Mouse (Mus musculus): Measurements from ENCODE around the gene Upk1a. TPM values are rescaled to one million over a fixed set of nuclear protein-coding genes. Genes with fewer than 3 reads are reported as not detected.

Upk1a gene
- polyA plus RNA-seq, 1 experiment from 2014 or later, result 0.70 TPM

DNA sequence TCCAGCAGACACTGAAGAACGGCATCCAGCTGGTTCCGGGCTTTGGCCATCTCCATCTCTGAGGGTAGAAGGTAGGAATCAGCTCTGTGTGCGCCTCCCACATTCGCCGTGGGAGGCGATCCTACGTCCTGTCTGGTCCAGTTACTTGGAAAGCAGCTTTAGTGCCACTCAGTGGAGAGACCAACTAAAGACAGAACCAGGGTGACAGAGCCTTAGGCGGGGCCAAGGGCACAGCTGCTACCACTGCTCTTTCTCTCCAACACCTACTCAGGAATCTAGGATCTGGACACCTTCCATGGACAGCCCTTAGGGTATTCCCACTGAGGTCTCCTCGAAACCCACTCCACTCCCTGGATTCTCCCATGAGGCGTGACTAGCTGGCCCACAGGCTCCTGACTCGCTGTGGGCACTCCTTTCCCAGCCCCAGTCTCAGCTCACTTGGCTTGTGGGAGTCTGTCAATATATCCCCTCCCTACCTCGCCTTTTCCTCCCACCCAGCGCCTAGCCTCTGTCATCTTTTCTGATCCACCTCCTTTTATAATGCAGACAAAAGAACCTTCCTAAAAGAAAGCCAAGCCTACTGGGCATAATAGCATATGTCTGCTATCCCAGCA lies 54.6 kb downstream of the Upk1a start:
- Histone ChIP-seq H3K27me3 (replicated peaks; ENCODE audit: control insufficient read depth, insufficient read depth, low read length) (no peaks in the 10 kb centered on the region), H3K9ac (ENCODE audit: low read depth, low read length) (no peak overlapping the region), H3K4me3 (ENCODE audit: low read length) (no peak overlapping the region; the same call in 1 of the 2 replicates), H3K4me2 (ENCODE audit: low read length) (peak overlapping the region; percentile 99), H3K4me1 (ENCODE audit: control insufficient read depth, insufficient read depth, low read depth, low read length) (peaks cover 26% of the 10 kb centered on the region), H3K9me3 (ENCODE audit: control insufficient read depth, low read length) (no peaks in the 10 kb centered on the region), H3K36me3 (ENCODE audit: control insufficient read depth, insufficient read depth, low read length) (peaks cover 23% of the 10 kb centered on the region), H3K27ac (ENCODE audit: low read depth, low read length) (no peak overlapping the region)
- WGBS, result 89% methylated on average over 13 of the region's 13 CpGs
- ATAC-seq, result no peak

DNA sequence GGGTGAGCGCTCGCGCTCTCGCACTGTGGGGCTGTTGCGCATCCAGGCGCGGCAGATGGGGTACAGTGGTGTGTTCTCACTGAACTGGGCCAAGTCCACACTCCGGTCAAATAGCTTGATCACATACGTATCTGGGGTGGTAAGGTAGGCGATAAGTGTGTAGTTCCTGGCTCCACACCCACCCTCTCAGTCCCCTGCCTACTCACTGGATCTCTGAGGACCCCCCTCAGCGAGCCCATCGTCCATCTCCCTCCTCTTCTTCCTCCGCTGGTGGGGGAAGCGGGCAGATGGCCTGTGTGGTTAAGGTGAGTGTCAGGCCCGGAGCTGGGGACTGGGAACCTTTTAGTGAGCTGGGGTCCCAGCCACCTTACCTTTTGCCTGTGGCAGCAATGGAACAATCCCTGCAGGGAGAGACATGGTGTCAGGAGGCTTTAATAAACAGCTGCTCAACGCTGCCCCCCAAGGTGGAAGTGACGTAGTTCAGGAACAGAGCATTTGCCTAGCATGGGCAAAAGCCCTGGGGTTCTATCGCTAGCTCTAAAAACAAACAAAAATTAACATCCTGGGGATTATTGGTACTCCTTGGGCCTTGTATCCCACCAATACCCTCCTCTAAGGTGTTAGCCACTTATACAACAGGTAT lies 55.6 kb downstream of the Upk1a start:
- peaks cover 31% of the 10 kb centered on the region for H3K4me1 ChIP-seq (ENCODE audit: control insufficient read depth, insufficient read depth, low read depth, low read length)
- H3K9me3 ChIP-seq (ENCODE audit: control insufficient read depth, low read length), result no peaks in the 10 kb centered on the region
- H3K27ac ChIP-seq (ENCODE audit: low read depth, low read length), result no peak overlapping the region
- no peak overlapping the region for H3K4me2 ChIP-seq (ENCODE audit: low read length)
- WGBS, result 94% methylated on average over 18 of the region's 18 CpGs
- H3K36me3 ChIP-seq (ENCODE audit: control insufficient read depth, insufficient read depth, low read length), result peaks cover 23% of the 10 kb centered on the region
- H3K4me3 ChIP-seq (ENCODE audit: low read length), result no peak overlapping the region
- no peak overlapping the region for H3K9ac ChIP-seq (ENCODE audit: low read depth, low read length)
- H3K27me3 ChIP-seq (replicated peaks; ENCODE audit: control insufficient read depth, insufficient read depth, low read length), result no peaks in the 10 kb centered on the region
- no peak for ATAC-seq

DNA sequence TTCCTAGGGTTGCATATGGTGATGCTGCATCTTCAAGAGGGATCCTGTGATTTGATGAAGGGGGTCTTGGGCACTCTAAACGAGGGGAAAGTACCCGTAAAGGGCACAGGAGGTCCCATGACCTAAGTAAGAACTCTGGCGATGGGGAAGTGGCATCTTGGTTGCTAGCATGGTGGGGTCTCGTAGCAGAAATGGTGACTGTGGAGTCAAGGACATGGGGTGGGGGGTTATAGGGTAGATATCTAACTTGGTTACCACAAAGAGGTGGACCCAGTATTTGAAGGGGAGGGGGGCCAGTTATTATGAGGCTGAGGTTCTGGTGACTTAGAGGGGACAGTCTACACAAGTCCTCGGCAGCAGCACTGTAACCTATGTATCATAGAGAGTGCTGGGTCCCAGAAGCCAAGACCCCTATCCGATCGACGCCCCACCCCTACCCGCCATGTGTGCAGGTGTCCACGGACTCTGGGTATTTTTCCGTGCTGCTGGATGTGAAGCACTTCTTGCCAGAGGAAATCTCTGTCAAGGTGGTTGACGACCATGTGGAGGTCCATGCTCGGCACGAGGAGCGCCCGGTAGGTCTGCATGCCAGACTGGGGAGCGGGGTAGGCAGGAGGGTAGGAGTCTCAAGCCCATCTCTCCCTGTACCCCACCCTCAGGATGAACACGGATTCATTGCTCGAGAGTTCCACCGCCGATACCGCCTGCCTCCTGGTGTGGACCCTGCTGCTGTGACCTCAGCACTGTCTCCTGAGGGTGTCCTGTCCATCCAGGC lies 58.6 kb downstream of the Upk1a start:
- WGBS, result 88% methylated on average over 20 of the region's 22 CpGs

More for the DNA sequence above, 58.6 kb downstream of the Upk1a start:
- peak overlapping the region; percentile 55; the same call in 1 of the 2 replicates for H3K4me3 ChIP-seq (ENCODE audit: low read length)
- peak overlapping the region; percentile 65 for H3K9ac ChIP-seq (ENCODE audit: low read depth, low read length)
- H3K36me3 ChIP-seq (ENCODE audit: control insufficient read depth, insufficient read depth, low read length), result peaks cover 23% of the 10 kb centered on the region
- no peak overlapping the region for H3K27ac ChIP-seq (ENCODE audit: low read depth, low read length)
- H3K27me3 ChIP-seq (replicated peaks; ENCODE audit: control insufficient read depth, insufficient read depth, low read length), result no peaks in the 10 kb centered on the region
- H3K9me3 ChIP-seq (ENCODE audit: control insufficient read depth, low read length), result no peaks in the 10 kb centered on the region
- peak overlapping the region; percentile 91 for H3K4me2 ChIP-seq (ENCODE audit: low read length)
- no peak for ATAC-seq
- H3K4me1 ChIP-seq (ENCODE audit: control insufficient read depth, insufficient read depth, low read depth, low read length), result peaks cover 24% of the 10 kb centered on the region

Small RNA genes lying within 50 kb of the gene (microRNA-seq; reads per million reads assigned to microRNA genes)
- 1.2 reads per million for gene Mir3569

Other genes starting within 250 kb of the Upk1a start
- 29.7 and 31.5 TPM in 2 replicates for gene Tyrobp, start 199.1 kb downstream of the Upk1a start, polyA plus RNA-seq (2015; fragmentation: Nextera tagmentation; extraction: Ambion mirVana)
- 0.95 and 0.97 TPM in 2 replicates for gene Hcst, start 193.0 kb downstream of the Upk1a start, polyA plus RNA-seq (2015; fragmentation: Nextera tagmentation; extraction: Ambion mirVana)
- gene Nfkbid, start 191.1 kb downstream of the Upk1a start, polyA plus RNA-seq (2015; fragmentation: Nextera tagmentation; extraction: Ambion mirVana), result 2.5 and 2.9 TPM in 2 replicates
- gene Aplp1, start 167.3 kb downstream of the Upk1a start, polyA plus RNA-seq (2015; fragmentation: Nextera tagmentation; extraction: Ambion mirVana), result 742 and 752 TPM in 2 replicates
- 3.0 and 4.2 TPM in 2 replicates for gene Kirrel2, start 155.2 kb downstream of the Upk1a start, polyA plus RNA-seq (2015; fragmentation: Nextera tagmentation; extraction: Ambion mirVana)
- 0.98 and 1.7 TPM in 2 replicates for gene Nphs1, start 154.5 kb downstream of the Upk1a start, polyA plus RNA-seq (2015; fragmentation: Nextera tagmentation; extraction: Ambion mirVana)
- gene Prodh2, start 119.2 kb downstream of the Upk1a start, polyA plus RNA-seq (2015; fragmentation: Nextera tagmentation; extraction: Ambion mirVana), result not detected in 2 replicates
- gene Arhgap33, start 77.8 kb downstream of the Upk1a start, polyA plus RNA-seq (2015; fragmentation: Nextera tagmentation; extraction: Ambion mirVana), result 94.8 and 134 TPM in 2 replicates
- gene Hspb6, start 60.7 kb downstream of the Upk1a start, polyA plus RNA-seq (2015; fragmentation: Nextera tagmentation; extraction: Ambion mirVana), result 14.2 TPM in 2 replicates
- 6.8 and 7.5 TPM in 2 replicates for gene Proser3, start 60.5 kb downstream of the Upk1a start, polyA plus RNA-seq (2015; fragmentation: Nextera tagmentation; extraction: Ambion mirVana)
- gene Lin37, start 53.0 kb downstream of the Upk1a start, polyA plus RNA-seq (2015; fragmentation: Nextera tagmentation; extraction: Ambion mirVana), result 51.0 and 58.7 TPM in 2 replicates
- gene U2af1l4, start 49.5 kb downstream of the Upk1a start, polyA plus RNA-seq (2015; fragmentation: Nextera tagmentation; extraction: Ambion mirVana), result 86.8 and 96.9 TPM in 2 replicates
- 13.7 and 17.4 TPM in 2 replicates for gene Gm49396, start 49.5 kb downstream of the Upk1a start, polyA plus RNA-seq (2015; fragmentation: Nextera tagmentation; extraction: Ambion mirVana)
- gene Psenen, start 49.2 kb downstream of the Upk1a start, polyA plus RNA-seq (2015; fragmentation: Nextera tagmentation; extraction: Ambion mirVana), result 121 and 132 TPM in 2 replicates
- 4.0 and 6.8 TPM in 2 replicates for gene Igflr1, start 47.4 kb downstream of the Upk1a start, polyA plus RNA-seq (2015; fragmentation: Nextera tagmentation; extraction: Ambion mirVana)
- 8.1 and 9.3 TPM in 2 replicates for gene Kmt2b, start 24.1 kb downstream of the Upk1a start, polyA plus RNA-seq (2015; fragmentation: Nextera tagmentation; extraction: Ambion mirVana)
- gene Zbtb32, start 13.9 kb downstream of the Upk1a start, polyA plus RNA-seq (2015; fragmentation: Nextera tagmentation; extraction: Ambion mirVana), result 0.11 and 0.21 TPM in 2 replicates
- 1,112 and 1,310 TPM in 2 replicates for gene Cox6b1, start 13.3 kb upstream of the Upk1a start, polyA plus RNA-seq (2015; fragmentation: Nextera tagmentation; extraction: Ambion mirVana)
- gene Etv2, start 23.0 kb upstream of the Upk1a start, polyA plus RNA-seq (2015; fragmentation: Nextera tagmentation; extraction: Ambion mirVana), result not detected in 2 replicates
- 125 and 128 TPM in 2 replicates for gene Rbm42, start 37.5 kb upstream of the Upk1a start, polyA plus RNA-seq (2015; fragmentation: Nextera tagmentation; extraction: Ambion mirVana)
- gene Haus5, start 52.1 kb upstream of the Upk1a start, polyA plus RNA-seq (2015; fragmentation: Nextera tagmentation; extraction: Ambion mirVana), result 25.7 and 28.8 TPM in 2 replicates
- gene Pmis2, start 58.8 kb upstream of the Upk1a start, polyA plus RNA-seq (2015; fragmentation: Nextera tagmentation; extraction: Ambion mirVana), result not detected in 2 replicates
- gene 2200002J24Rik, start 86.1 kb upstream of the Upk1a start, polyA plus RNA-seq (2015; fragmentation: Nextera tagmentation; extraction: Ambion mirVana), result not detected in 2 replicates
- 3.0 and 3.7 TPM in 2 replicates for gene Atp4a, start 99.4 kb upstream of the Upk1a start, polyA plus RNA-seq (2015; fragmentation: Nextera tagmentation; extraction: Ambion mirVana)
- 278 and 301 TPM in 2 replicates for gene Tmem147, start 116.7 kb upstream of the Upk1a start, polyA plus RNA-seq (2015; fragmentation: Nextera tagmentation; extraction: Ambion mirVana)
- 0.82 and 1.1 TPM in 2 replicates for gene Gapdhs, start 130.8 kb upstream of the Upk1a start, polyA plus RNA-seq (2015; fragmentation: Nextera tagmentation; extraction: Ambion mirVana)
- 0.98 and 1.0 TPM in 2 replicates for gene Sbsn, start 138.6 kb upstream of the Upk1a start, polyA plus RNA-seq (2015; fragmentation: Nextera tagmentation; extraction: Ambion mirVana)
- 1.8 and 2.2 TPM in 2 replicates for gene Dmkn, start 150.9 kb upstream of the Upk1a start, polyA plus RNA-seq (2015; fragmentation: Nextera tagmentation; extraction: Ambion mirVana)
- gene Krtdap, start 175.0 kb upstream of the Upk1a start, polyA plus RNA-seq (2015; fragmentation: Nextera tagmentation; extraction: Ambion mirVana), result 0.38 TPM in 1 of 2 replicates, not detected in the other
- gene Ffar2, start 210.9 kb upstream of the Upk1a start, polyA plus RNA-seq (2015; fragmentation: Nextera tagmentation; extraction: Ambion mirVana), result 0.10 and 0.25 TPM in 2 replicates
- gene Ffar3, start 243.3 kb upstream of the Upk1a start, polyA plus RNA-seq (2015; fragmentation: Nextera tagmentation; extraction: Ambion mirVana), result 0.09 and 0.21 TPM in 2 replicates
- gene Ffar1, start 248.7 kb upstream of the Upk1a start, polyA plus RNA-seq (2015; fragmentation: Nextera tagmentation; extraction: Ambion mirVana), result 0.06 TPM in 1 of 2 replicates, not detected in the other